Mouse (Mus musculus) left cerebral cortex, postnatal 4 days (tissue): ENCODE measurements around the gene Sfxn3. TPM values are rescaled to one million over a fixed set of nuclear protein-coding genes. Genes with fewer than 3 reads are reported as not detected.

Source experiments
- DNase-seq: peaks from one replicate; pipeline ENCODE4 v3.0.0-alpha.2; 2022
- intact Hi-C: fragments of 180-260 bp; cut with DNase I; formaldehyde crosslinking; loops from one replicate; pipeline ENCODE4 v1.15.1; 2025
- total RNA-seq, 2 experiments: library from RNA; stranded (reverse); gene quantifications; 2 replicates each; pipeline ENCODE4 v1.2.3; 2021

Gene Sfxn3
- total RNA-seq, 2 experiments from 2014 or later, result 108 to 128 TPM

GRCm38 (mm10) chr19:45073871-45074542, 26.7 kb downstream of the Sfxn3 start:
- intact Hi-C loops, result no loop called here
- peak; percentile 90 for DNase-seq

DNA sequence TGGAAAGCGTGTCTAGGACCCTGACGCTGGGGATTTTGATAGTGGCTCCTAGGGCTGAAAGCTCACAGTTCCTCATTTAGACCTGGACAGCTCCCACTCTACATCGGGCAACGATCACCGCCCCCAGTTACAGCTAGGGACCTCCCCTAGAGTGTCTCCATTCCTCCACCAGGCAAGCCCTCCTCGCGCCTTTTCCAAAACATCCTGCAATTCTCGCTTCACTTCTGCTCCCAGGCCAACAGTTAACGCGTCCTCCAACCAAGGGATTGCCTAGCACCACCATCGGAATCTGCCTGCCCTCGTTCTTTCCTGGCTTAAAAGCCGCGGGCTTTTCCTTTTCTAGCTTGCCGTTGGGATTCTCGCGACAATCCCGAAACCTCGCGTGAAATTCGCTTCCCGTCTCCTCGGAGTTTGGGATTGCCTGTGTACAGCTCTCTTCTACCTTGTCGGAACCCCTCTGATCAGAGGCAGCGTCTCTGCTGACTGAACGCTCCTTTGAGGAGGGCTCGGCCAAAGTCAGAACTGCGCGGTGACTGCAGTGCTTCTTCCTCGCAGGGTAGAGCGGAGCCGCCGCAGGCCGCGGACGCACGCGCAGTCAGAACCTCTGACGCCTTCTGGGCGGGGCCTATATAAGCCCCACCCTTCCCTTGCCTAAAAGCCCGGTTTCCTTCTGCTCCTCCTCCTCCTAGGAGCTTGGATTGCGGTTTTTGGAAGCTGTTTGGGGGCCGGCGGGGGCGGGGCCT, 27.4 kb downstream of the Sfxn3 start, which contains the start of gene Kazald1:
Gene Kazald1 (plus strand): TSS at position 662 of the 743 bp plus-strand sequence.
- intact Hi-C loops, result loop anchor here (5.0 kb wide), 1 partner anchor 83 kb away; no protein-coding TSS in a partner anchor
- DNase-seq, result peak; percentile 94

GRCm38 (mm10) chr19:45075323-45076035, 28.2 kb downstream of the Sfxn3 start:
- no peak for DNase-seq
- intact Hi-C loops, result loop anchor here (5.0 kb wide), 1 partner anchor 82 kb away; no protein-coding TSS in a partner anchor

DNA sequence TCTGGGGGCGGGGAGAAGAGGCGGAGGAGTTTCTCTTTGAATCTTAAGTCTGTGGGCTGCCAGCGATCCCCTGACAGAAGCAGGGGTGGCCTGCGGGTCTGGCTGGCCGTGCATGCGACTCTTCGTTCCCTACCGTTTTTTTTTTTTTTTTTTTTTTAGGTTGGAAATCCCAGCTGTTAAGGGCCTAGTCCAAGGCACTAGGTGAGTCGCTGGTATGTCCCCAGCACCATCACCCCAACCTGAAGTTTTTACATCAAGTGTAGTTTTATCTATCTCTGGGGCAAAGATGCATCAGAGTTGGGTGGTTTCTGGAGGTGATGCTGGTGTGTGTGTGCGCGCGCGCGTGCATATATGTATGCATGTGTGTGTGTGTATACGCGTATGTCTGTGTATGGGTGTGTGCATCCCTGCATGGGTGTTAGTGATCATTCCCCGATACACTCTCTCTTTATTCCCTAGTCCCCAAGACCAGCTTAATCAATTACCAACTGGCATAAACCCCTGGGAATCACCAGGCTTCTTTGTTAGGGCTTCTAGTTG, 28.8 kb downstream of the Sfxn3 start:
- DNase-seq, result no peak
- intact Hi-C loops, result loop anchor here (5.0 kb wide), 1 partner anchor 81 kb away; no protein-coding TSS in a partner anchor

GRCm38 (mm10) chr19:45076586-45077510, 29.5 kb downstream of the Sfxn3 start:
- peak; percentile 42 for DNase-seq
- intact Hi-C loops, result loop anchor here (5.0 kb wide), 1 partner anchor 80 kb away; no protein-coding TSS in a partner anchor

DNA sequence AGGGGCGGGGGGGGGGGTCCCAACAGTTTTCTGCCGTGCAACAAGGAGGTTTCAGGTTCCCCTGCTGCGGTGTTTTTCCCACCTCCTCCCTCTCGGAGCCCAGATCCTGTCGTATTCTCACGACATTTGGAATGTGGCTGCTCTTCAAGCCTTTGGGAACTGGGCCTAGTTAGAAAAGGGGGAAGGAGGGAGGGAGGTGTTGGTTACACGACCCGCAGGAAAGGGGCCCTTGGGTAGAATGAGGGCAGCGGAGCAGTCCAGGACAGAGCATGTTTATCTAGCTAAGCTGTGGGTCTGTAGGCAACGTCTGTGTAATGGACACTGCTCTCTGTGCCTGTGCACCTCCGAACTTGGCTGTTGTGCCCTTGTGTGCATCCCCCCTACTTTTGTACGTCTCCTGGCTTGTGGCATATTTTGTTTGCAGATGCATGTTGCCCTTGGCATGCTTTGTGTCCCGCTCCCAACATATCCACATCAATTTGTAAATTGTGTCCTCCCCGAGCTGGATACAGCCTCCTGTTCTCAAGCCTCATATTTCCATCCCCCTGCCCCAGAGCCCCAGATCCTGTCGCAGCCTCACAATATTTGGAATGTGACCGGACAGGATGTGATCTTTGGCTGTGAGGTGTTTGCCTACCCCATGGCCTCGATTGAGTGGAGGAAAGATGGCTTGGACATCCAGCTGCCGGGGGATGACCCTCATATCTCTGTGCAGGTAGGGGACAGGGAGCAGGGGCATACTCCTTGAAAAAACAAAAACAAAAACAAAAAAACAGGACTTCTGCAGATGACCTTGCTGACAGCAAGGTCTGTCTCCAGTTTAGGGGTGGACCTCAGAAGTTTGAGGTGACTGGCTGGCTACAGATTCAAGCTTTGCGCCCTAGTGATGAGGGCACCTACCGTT, 30.7 kb downstream of the Sfxn3 start:
- intact Hi-C loops, result loop anchor here (5.0 kb wide), 1 partner anchor 79 kb away; no protein-coding TSS in a partner anchor
- DNase-seq, result no peak

DNA sequence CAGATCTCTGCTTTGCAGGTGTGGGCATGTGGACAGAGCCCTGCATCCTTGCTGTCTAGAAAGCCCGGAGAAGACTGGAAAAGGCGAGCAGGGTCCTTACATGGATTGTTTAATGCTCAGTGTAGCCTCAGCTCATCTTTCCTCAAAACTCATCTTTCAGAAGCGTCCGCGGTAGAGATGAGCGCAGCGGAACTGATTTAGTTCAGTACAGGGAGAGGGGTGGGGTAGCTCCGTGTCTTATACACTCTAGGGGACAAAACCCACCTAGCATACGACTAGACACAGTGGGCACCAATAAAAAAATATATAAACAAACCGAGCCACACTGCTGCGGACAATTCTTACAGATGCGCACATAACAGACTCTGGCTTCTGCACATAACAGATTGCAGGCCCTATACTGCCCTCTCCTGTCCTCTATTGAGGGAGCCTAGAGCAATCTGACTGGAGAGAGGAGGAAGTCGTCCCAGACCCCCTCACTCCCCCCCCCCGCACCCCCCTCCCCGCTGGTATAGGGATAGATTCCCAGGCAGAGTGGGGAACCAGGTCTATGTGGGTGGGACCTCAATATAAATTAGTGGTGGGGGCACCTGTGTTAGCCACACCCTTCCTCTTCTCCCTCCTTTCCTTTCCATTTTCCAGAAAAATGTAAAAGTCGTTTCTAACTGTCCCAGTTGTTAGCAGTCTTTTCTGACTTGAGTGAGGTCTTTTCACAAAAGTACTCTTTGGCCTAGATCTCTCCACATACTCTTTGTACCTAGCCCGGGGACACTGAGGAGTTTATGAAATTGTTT, 31.9 kb downstream of the Sfxn3 start:
- intact Hi-C loops, result loop anchor here (5.0 kb wide), 1 partner anchor 78 kb away; no protein-coding TSS in a partner anchor

DNA sequence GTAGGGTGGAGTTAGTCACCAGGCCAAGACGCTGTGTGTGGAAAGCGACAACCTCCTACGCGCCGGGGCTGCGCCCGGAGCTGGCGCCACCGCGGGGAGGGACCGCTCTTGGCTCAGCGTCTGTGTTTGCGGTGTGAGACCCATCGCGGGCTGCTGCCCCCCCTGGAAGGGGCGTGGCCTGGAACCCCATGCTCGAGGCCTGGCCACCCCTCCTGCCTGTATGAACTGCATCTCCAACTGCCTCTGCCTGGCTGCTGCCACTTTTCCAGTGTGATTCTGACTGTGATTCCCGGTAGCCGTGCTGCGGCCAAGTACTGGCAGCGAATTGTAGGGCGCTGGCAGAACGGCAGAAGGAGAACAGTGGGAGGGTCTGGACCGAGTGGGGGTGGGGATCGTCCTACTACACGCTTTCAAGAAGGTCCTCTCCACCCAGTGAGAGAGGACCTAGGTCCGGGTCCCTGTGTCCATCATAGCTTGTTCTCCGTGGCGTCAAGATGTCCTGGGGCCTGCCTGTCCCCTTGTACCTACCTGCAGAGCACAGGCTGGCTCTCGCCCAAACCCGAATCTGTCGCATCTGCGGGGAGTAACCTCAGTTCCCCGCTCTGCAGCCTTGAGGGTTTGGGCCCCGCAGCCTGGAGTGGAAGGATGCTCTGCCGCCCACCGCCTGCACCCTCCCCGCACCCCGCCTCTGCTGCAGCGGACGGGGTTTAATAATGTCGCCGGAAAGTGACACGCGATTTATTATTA, 32.6 kb downstream of the Sfxn3 start:
- DNase-seq, result peak; percentile 78
- intact Hi-C loops, result loop anchor here (5.0 kb wide), 1 partner anchor 77 kb away; no protein-coding TSS in a partner anchor

More for the DNA sequence above, 31.9 kb downstream of the Sfxn3 start:
- DNase-seq, result no peak

GRCm38 (mm10) chr19:45080711-45081110, 33.4 kb downstream of the Sfxn3 start:
- intact Hi-C loops, result no loop called here
- DNase-seq, result no peak

DNA sequence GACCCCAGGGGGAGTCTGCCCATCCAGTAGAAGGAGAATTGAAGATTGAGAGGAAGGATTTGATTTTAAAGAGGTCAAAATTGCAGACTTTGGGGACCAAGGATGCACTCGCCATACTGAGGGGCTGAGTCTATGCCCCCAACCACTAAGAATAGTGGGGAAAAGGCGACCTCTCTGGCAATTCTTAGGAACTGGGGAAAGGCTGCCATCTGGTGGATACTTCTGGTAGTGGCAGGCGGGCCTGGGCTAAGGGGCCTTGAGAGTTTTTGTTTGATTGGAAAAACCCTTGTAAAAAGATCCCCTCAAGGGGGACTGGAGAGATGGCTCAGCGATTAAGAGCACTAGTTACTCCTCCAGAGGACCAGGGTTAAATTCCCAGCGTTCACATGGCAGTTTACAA, 34.0 kb downstream of the Sfxn3 start:
- intact Hi-C loops, result no loop called here
- DNase-seq, result peak; percentile 79

- DNase-seq, result peak; percentile 45
- intact Hi-C loops, result no loop called here
These were observed 34.7 kb downstream of the Sfxn3 start for GRCm38 (mm10) chr19:45081841-45082550.

- intact Hi-C loops, result no loop called here
- DNase-seq, result no peak
These were observed 50.6 kb downstream of the Sfxn3 start for GRCm38 (mm10) chr19:45097868-45098267.

GRCm38 (mm10) chr19:45100486-45101270, 53.4 kb downstream of the Sfxn3 start:
- intact Hi-C loops, result no loop called here
- no peak for DNase-seq

DNA sequence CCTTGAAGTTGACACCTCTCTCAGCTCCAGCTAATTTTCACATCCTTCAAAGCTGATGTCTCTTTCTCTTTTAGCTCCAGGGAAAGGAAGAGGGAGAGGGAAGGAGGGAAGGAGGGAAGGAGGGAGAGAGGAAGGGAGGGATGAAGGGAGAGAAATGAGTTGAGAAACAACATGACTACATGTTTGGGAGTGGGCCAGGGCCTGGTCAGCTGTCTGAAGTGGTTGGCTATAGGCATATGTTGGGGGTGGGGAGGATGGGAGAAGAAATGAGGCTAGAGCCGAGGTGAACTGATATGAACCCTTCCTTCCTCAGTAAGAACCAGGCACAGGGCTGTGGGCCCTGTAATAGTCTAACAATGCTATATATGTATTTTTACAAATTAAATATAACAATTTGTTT, 58.3 kb downstream of the Sfxn3 start:
- DNase-seq, result peak; percentile 37
- intact Hi-C loops, result no loop called here
